Mouse (Mus musculus) embryonic facial prominence, embryonic 15.5 days (tissue): ENCODE measurements around the gene Mdc1. TPM values are rescaled to one million over a fixed set of nuclear protein-coding genes. Genes with fewer than 3 reads are reported as not detected.

Source experiments
- ATAC-seq: fragments of 200-750 bp; cut with Nextera tagmentation; 2 replicates; pipeline ENCODE4 v1.8.0; 2017; ENCODE audit warnings: low read depth, moderate TSS enrichment; ENCODE audit not compliant: insufficient number of reproducible peaks, low FRiP score, low TSS enrichment
- H3K27ac ChIP-seq: fragments of 300-500 bp; sonication (generic); replicated peaks from 2 replicates; pipeline ENCODE4 v1.5.1; 2015; ENCODE audit warnings: mild to moderate bottlenecking, inconsistent platforms
- H3K27me3 ChIP-seq: fragments of 300-500 bp; sonication (generic); 2 replicates; pipeline ENCODE4 v1.6.1; 2015; ENCODE audit warnings: inconsistent platforms
- H3K36me3 ChIP-seq: fragments of 300-500 bp; sonication (generic); 2 replicates; pipeline ENCODE4 v1.6.1; 2015; ENCODE audit warnings: mild to moderate bottlenecking, inconsistent platforms
- H3K4me1 ChIP-seq: fragments of 300-500 bp; sonication (generic); 2 replicates; pipeline ENCODE4 v1.6.1; 2015; ENCODE audit warnings: inconsistent platforms
- H3K4me2 ChIP-seq: fragments of 300-500 bp; sonication (generic); replicated peaks from 2 replicates; pipeline ENCODE4 v1.6.1; 2015; ENCODE audit warnings: mild to moderate bottlenecking, inconsistent platforms
- H3K4me3 ChIP-seq: fragments of 300-500 bp; sonication (generic); replicated peaks from 2 replicates; pipeline ENCODE4 v1.5.1; 2015; ENCODE audit warnings: mild to moderate bottlenecking, inconsistent platforms
- H3K9ac ChIP-seq: fragments of 300-500 bp; sonication (generic); 2 replicates; pipeline ENCODE4 v1.6.1; 2015; ENCODE audit warnings: inconsistent platforms
- H3K9me3 ChIP-seq: fragments of 300-500 bp; sonication (generic); replicated peaks from 2 replicates; pipeline ENCODE4 v1.6.1; 2016; ENCODE audit warnings: inconsistent platforms
- WGBS: fragments of 180-500 bp; shearing (Covaris S2); methylation state at CpG from one replicate; pipeline ENCODE4 v1.1.7; 2015; 5-methylcytosine and 5-hydroxymethylcytosine counted together
- microRNA-seq: library from miRNA; unstranded; fragments of <30 nt; microRNA quantifications from one replicate; pipeline ENCODE4, GENCODE M21; 2016; ENCODE audit warnings: borderline number of aligned reads
- polyA plus RNA-seq: library from polyadenylated mRNA; unstranded; fragments of >200 nt; fragmentation: Nextera tagmentation; extraction: Ambion mirVana; gene quantifications from 2 replicates; pipeline ENCODE4 v1.2.1, GENCODE M21; 2015

Mdc1 gene
- polyA plus RNA-seq, 1 experiment from 2014 or later: 16.1 TPM

DNA sequence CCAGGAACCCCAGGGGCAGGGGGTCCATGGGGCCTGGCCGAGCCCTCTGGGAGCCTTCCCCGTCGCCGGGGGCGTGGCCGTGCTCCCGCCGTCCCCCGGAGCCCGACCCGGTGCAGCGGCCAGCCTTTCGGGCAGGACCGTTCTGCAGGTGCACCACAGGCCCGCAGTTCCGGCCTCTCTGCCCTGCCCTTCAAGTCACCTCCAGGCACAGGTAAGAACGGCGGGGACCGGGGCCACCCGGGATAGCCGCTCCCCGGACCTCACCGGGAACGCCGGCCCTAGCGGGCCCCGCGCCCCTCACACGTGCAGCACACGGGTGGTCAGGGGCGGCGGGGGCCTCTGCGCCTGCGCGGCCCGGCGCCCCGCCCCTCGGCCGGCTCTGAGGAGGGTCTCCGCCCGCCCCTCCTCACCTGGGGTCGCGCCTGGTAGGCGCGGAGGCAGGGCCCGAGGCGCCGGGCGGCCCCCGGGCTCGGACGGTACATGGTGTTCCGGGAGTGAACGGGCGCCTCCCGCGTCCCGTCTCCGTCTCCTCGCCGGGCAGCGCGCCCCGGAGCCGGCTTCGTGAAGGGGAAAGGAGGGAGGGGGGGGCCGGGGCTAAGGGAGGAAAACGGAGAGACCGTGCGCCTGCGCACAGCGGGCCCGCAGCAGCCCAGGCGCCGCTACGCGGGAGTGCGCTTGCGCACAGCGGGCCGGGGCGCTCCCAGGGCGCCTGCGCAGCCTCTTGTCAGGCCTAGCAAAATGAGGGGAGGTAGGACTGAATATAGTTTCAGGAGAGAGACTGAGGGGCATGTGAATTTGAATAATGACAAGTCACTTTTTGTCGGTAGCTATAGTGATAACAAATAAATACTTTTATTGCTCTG, 55.7 kb downstream of the Mdc1 start, which contains the start of gene 2310061I04Rik:
Gene 2310061I04Rik, minus strand, starts transcription at position 651 of the 863 bp plus-strand sequence.
- WGBS: under 1% methylated on average over 86 of the region's 86 CpGs
- peak within 1 kb of the TSS; percentile 89 for H3K27ac ChIP-seq
- peak; percentile 94 for ATAC-seq

DNA sequence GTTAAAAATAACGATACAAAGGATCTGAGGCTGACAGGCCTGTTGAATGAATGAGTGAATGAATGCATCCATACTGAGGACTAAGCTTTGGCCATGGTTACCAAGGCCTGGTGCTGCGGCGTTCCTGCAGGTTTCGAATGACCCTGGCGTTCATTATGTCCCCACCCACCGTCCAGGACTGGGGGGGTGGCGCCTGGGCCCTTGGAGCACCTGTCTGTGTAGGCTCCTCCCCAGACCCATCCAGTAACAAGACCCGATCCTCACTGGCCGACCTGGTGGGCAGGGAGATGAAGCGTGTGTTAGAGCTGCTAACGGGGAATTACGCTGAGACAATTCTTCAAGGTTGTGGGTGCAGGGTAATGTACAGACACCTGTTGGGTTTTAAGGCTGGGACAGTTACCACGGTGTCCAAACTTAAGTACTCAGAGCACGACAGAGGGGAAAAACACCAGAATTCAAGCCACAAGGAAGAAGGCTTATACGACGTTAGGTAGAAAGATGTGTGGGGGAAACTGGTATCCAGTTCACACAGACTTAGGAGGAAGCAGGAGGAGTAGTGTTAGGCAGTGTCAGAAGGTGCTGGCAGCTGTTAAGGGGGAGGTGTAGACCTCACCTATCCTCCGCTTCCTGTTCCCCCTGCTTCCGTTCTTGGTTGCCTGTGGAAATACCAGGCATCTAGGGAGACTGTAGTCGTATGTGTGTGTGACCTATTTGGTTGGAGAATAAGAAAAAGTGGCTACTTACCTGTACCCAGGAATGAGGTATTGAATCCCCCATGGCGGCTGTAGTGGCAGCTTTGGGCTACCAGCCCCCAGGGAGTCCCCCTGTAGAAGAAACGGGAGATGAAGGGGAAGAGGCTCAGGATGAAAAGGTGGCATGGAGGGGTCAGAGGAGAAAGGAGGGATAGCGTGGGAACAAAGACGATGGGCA, 56.6 kb downstream of the Mdc1 start:
- Histone ChIP-seq H3K27me3 (no peaks in the 10 kb centered on the region), H3K4me1 (peaks cover 18% of the 10 kb centered on the region), H3K4me3 (peak overlapping the region; percentile 64), H3K4me2 (peak overlapping the region; percentile 99), H3K9ac (peak overlapping the region; percentile 19; the same call in 1 of the 2 replicates), H3K36me3 (peaks cover 45% of the 10 kb centered on the region), H3K27ac (0 out of 2 replicates have a peak overlapping the region, but pooled peaks have one; percentile 34), H3K9me3 (no peaks in the 10 kb centered on the region)
- WGBS: 38% methylated on average over 23 of the region's 23 CpGs
- ATAC-seq: peak; percentile 11; the same call in 1 of the 2 replicates

More for the DNA sequence above, 55.7 kb downstream of the Mdc1 start, which contains the start of gene 2310061I04Rik:
- Histone ChIP-seq H3K4me2 (peak within 1 kb of the TSS; percentile 99), H3K27me3 (no peaks in the 10 kb centered on the region), H3K4me1 (peaks cover 18% of the 10 kb centered on the region), H3K36me3 (peaks cover 50% of the 10 kb centered on the region), H3K9me3 (no peaks in the 10 kb centered on the region), H3K9ac (peak within 1 kb of the TSS; percentile 75), H3K4me3 (peak within 1 kb of the TSS; percentile 64)

DNA sequence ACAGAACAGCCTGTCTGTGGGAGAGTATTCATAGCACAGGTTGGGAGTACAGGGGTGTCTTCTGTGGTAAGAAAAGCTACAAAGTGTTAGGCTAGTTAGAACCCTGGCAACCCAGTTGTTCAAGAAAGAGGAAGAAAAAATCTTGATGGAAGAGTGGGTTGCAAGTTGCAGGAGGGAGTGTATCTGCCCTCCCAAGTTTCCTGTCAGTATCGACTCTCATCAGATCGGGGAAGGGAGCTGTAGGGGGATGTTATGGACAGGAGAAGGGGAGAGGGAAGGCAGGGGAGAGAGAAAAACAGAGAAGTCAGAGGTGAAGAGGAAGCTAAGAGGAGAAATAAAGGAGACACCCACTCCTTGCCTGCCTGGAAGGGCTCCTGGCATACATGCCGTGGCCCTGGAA, 59.3 kb downstream of the Mdc1 start:
- no peaks in the 10 kb centered on the region for H3K27me3 ChIP-seq
- H3K4me2 ChIP-seq: no peak overlapping the region
- no peak overlapping the region for H3K4me3 ChIP-seq
- H3K9ac ChIP-seq: no peak overlapping the region
- H3K4me1 ChIP-seq: peaks cover 17% of the 10 kb centered on the region
- no peaks in the 10 kb centered on the region for H3K9me3 ChIP-seq
- H3K36me3 ChIP-seq: peaks cover 47% of the 10 kb centered on the region
- no peak for ATAC-seq
- no peak overlapping the region for H3K27ac ChIP-seq
- WGBS: 86% methylated on average over 3 of the region's 3 CpGs

DNA sequence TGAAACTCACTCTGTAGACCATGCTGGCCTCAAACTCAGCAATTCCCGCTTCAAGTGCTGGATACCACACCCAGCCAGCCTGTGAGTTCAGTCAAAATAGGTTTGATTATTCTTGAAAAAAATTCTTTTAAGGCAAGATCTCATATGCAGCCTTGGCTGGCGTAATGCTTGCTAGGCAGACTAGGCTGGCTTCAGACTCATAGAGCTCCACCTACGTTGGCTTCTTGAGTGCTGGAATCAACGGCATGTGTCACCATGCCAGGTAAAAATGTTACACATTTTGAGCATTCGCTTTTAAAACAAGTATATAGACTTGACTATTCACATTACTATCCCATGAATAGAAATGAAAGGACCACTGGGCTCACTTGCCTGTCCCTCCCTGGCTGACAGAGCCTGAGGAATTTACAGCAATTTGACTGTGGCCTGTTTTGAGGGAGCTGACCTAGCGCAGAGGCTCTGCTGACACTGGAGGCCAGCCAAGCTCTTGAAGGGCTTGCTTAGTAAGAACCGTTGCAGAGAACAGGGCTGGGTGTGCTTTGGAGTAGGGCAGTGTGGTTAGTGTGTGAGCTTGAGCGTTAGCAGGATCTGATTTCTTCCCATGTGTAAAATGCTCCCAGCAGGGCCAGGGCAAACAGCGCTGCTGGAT, 62.2 kb downstream of the Mdc1 start:
- Histone ChIP-seq H3K9ac (no peak overlapping the region), H3K4me3 (no peak overlapping the region), H3K4me2 (no peak overlapping the region), H3K27ac (0 out of 2 replicates have a peak overlapping the region, but pooled peaks have one; percentile 48), H3K4me1 (peaks cover 6% of the 10 kb centered on the region), H3K36me3 (peaks cover 63% of the 10 kb centered on the region), H3K27me3 (no peaks in the 10 kb centered on the region), H3K9me3 (no peaks in the 10 kb centered on the region)
- no peak for ATAC-seq
- WGBS: 86% methylated on average over 9 of the region's 9 CpGs

DNA sequence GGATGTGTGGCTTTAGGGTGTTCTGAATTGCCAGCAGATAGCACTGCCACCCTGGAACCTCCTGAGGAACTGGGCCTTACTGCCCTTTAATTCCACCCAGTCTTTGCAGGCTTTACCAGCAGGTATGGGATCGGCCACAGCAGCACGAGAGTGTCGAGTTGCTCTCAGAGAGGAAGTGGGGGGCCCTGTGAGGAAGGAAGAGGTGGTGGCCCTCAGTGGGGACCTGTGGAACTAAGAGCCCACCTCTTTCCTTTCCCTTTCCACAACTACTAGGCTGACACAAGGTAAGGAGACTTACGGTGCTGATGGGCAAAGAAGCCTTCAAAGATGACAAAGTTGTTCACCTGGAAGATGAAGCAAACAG, 62.7 kb downstream of the Mdc1 start:
- WGBS: 76% methylated on average over 4 of the region's 4 CpGs
- Histone ChIP-seq H3K9me3 (no peaks in the 10 kb centered on the region), H3K4me2 (no peak overlapping the region), H3K4me1 (peaks cover 11% of the 10 kb centered on the region), H3K27me3 (no peaks in the 10 kb centered on the region), H3K27ac (peak overlapping the region; percentile 48; the same call in 1 of the 2 replicates), H3K9ac (no peak overlapping the region), H3K36me3 (peaks cover 62% of the 10 kb centered on the region), H3K4me3 (no peak overlapping the region)
- no peak for ATAC-seq

DNA sequence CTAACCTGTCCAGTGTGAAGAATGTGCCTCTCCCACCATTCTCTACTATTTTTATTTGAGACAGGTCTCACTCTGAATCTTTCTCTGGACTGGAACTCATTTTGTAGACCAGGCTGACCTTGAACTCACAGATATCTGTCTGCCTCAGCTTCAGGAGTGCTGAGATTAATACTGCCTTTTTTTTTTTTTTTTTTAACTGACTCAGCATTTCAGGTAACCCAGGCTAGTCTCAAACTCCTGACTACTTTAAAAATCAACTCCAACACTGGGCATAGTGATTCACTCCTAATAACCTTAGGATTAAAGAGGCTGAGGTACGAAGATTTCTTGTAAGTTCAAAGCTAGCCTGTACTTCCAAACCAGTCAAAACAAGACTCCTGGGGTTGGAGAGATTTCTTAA, 64.3 kb downstream of the Mdc1 start:
- Histone ChIP-seq H3K27ac (no peak overlapping the region), H3K4me2 (no peak overlapping the region), H3K9me3 (no peaks in the 10 kb centered on the region), H3K27me3 (no peaks in the 10 kb centered on the region), H3K4me1 (peaks cover 18% of the 10 kb centered on the region), H3K9ac (no peak overlapping the region), H3K4me3 (no peak overlapping the region), H3K36me3 (peaks cover 48% of the 10 kb centered on the region)
- no peak for ATAC-seq
- WGBS: 94% methylated on average over 1 of the region's 1 CpGs

DNA sequence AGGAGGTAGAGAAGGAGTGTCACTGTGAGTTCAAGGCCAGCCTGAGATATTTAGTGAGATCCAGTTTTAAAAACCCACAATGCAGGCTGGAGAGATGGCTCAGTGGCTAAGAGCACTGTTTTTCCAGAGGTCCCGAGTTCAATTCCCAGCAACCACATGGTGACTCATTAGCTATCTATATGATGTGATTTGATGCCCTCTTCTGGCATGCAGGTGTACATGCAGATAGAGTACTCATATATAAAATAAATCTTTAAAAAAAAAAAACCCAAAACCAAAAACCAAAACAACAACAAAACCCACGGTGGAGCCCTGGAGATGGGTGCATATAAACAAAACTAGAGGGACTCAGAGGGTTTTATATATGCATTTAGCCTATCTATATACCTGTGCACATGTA, 66.3 kb downstream of the Mdc1 start:
- 76% methylated on average over 2 of the region's 2 CpGs for WGBS

More for the DNA sequence above, 66.3 kb downstream of the Mdc1 start:
- Histone ChIP-seq H3K4me1 (peaks cover 18% of the 10 kb centered on the region), H3K36me3 (peaks cover 59% of the 10 kb centered on the region), H3K27me3 (no peaks in the 10 kb centered on the region), H3K9ac (no peak overlapping the region), H3K4me3 (no peak overlapping the region), H3K9me3 (no peaks in the 10 kb centered on the region), H3K27ac (no peak overlapping the region), H3K4me2 (no peak overlapping the region)
- ATAC-seq: no peak

Small RNAs within 50 kb of the gene (microRNA-seq; reads per million reads assigned to microRNA genes)
- gene Gm28033: 0.52 reads per million

Other genes with a start within 250 kb of the Mdc1 start
- gene Sfta2, start 240.0 kb upstream of the Mdc1 start, polyA plus RNA-seq: 0.25 and 0.81 TPM in 2 replicates
- gene Gm9573, start 214.9 kb upstream of the Mdc1 start, polyA plus RNA-seq: 0.17 TPM in 1 of 2 replicates, not detected in the other
- 0.36 TPM in 1 of 2 replicates, not detected in the other for gene Mucl3, start 197.8 kb upstream of the Mdc1 start, polyA plus RNA-seq
- 16.6 and 19.0 TPM in 2 replicates for gene Vars2, start 173.9 kb upstream of the Mdc1 start, polyA plus RNA-seq
- 35.4 and 39.5 TPM in 2 replicates for gene Gtf2h4, start 167.8 kb upstream of the Mdc1 start, polyA plus RNA-seq
- gene Ddr1, start 136.9 kb upstream of the Mdc1 start, polyA plus RNA-seq: 95.1 and 100 TPM in 2 replicates
- gene Ier3, start 19.8 kb upstream of the Mdc1 start, polyA plus RNA-seq: 28.7 and 30.2 TPM in 2 replicates
- gene Flot1, start 18.3 kb upstream of the Mdc1 start, polyA plus RNA-seq: 64.4 and 72.6 TPM in 2 replicates
- 823 TPM in 2 replicates for gene Tubb5, start 3.2 kb upstream of the Mdc1 start, polyA plus RNA-seq
- gene Nrm, start 19.8 kb downstream of the Mdc1 start, polyA plus RNA-seq: 53.2 and 55.2 TPM in 2 replicates
- 28.5 and 30.3 TPM in 2 replicates for gene Ppp1r18, start 24.1 kb downstream of the Mdc1 start, polyA plus RNA-seq
- 40.7 and 50.6 TPM in 2 replicates for gene Dhx16, start 38.3 kb downstream of the Mdc1 start, polyA plus RNA-seq
- gene 2310061I04Rik, start 55.9 kb downstream of the Mdc1 start, polyA plus RNA-seq: 22.3 and 23.9 TPM in 2 replicates
- gene Atat1, start 68.6 kb downstream of the Mdc1 start, polyA plus RNA-seq: 64.5 and 77.7 TPM in 2 replicates
- gene Mrps18b, start 74.9 kb downstream of the Mdc1 start, polyA plus RNA-seq: 72.5 and 75.7 TPM in 2 replicates
- 39.2 and 39.5 TPM in 2 replicates for gene Ppp1r10, start 74.9 kb downstream of the Mdc1 start, polyA plus RNA-seq
- 89.0 and 92.2 TPM in 2 replicates for gene Abcf1, start 128.2 kb downstream of the Mdc1 start, polyA plus RNA-seq
- gene Gnl1, start 138.3 kb downstream of the Mdc1 start, polyA plus RNA-seq: 59.7 and 61.5 TPM in 2 replicates
- gene Prr3, start 138.7 kb downstream of the Mdc1 start, polyA plus RNA-seq: 37.8 and 41.4 TPM in 2 replicates
- 3.0 and 3.7 TPM in 2 replicates for gene H2-T24, start 179.0 kb downstream of the Mdc1 start, polyA plus RNA-seq
- gene H2-T23, start 191.3 kb downstream of the Mdc1 start, polyA plus RNA-seq: 24.9 and 26.4 TPM in 2 replicates
- 26.8 and 27.2 TPM in 2 replicates for gene H2-T22, start 201.2 kb downstream of the Mdc1 start, polyA plus RNA-seq
- 0.11 TPM in 1 of 2 replicates, not detected in the other for gene Gm6034, start 201.4 kb downstream of the Mdc1 start, polyA plus RNA-seq
- gene Gm11127, start 216.9 kb downstream of the Mdc1 start, polyA plus RNA-seq: 0.12 TPM in 1 of 2 replicates, not detected in the other